Mouse (Mus musculus): Measurements from ENCODE around the gene Sptbn4.

GRCm38 (mm10) chr7:27328648-27329047 lies 118.8 kb downstream of the Sptbn4 start:
- TF ChIP-seq CTCF (IDR thresholded peaks at IDR 0.05; ENCODE audit: low read depth, low read length) = no peak
- no peak for TF ChIP-seq POLR2A (IDR thresholded peaks at IDR 0.05; ENCODE audit: borderline replicate concordance, low read depth, low read length)
